Mouse (Mus musculus) urinary bladder, postnatal 10 days (tissue): Measurements from ENCODE around the gene Col23a1.
A peak's percentile ranks its signal among the peaks of the same experiment; 100 is the strongest.
"Not testable (repeated sequence)": the region's sequence is repeated elsewhere in the genome, so short reads cannot be mapped to it uniquely, and the experiment has no call there.

ENCODE experiments used
- DNase-seq: peaks from one replicate; pipeline ENCODE4 v3.0.0; 2022; ENCODE audit warnings: low spot score

Gene Col23a1

DNA sequence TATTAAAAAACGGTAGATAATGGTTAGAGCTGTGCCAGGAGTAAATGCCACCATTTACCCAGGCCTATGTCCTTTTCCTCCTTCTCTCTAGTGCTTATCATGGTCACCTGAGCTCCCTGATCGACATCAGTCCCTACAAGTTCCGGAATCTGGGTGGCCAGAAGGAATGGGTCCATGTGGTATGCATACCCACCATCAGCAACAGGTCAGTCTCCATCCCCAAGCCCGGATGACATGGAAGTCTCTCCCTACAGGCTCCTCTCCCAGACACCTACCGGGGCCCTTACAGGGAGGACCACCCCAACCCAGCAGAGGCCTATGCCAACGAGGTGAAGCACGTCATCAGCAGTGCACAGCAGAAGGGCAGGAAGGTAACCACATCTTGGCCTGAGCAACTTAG is 302.2 kb downstream of the Col23a1 start:
- DNase-seq: no peak

DNA sequence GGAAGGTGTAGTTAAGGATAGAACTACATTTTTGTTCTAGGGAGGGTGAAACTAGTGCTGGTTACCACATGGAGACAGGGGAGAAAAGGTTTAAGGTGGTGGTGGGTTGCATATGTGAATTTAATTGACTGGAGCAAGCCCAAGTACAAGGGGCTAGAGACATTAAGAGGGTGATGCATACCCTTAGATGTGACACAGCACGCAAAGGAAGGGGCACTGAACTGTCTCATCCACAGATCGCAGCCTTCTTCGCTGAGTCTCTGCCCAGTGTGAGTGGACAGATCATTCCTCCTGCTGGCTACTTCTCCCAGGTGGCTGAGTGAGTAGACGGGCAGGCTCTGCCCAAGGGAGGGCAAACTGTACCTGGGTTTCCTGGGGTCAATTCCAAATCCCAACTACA is 303.6 kb downstream of the Col23a1 start:
- DNase-seq: no peak

DNA sequence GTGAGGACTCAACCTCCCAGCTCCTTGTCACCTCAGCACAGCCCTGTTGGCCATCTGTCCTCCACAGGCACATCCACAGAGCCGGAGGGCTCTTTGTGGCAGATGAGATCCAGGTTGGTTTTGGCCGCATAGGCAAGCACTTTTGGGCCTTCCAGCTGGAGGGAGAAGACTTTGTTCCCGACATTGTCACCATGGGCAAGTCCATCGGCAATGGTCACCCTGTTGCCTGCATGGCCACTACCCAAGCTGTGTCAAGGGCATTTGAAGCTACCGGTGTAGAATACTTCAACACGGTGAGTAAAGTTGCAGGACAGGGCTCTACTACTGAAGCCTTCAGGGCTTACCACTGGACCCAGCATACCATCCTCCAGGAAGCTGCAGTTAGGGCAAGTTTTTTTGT is 304.1 kb downstream of the Col23a1 start:
- DNase-seq: no peak

GRCm38 (mm10) chr11:51594715-51595350 is 305.1 kb downstream of the Col23a1 start:
- no peak for DNase-seq

- DNase-seq: no peak
Observed at GRCm38 (mm10) chr11:51595459-51596083, 305.9 kb downstream of the Col23a1 start.

DNA sequence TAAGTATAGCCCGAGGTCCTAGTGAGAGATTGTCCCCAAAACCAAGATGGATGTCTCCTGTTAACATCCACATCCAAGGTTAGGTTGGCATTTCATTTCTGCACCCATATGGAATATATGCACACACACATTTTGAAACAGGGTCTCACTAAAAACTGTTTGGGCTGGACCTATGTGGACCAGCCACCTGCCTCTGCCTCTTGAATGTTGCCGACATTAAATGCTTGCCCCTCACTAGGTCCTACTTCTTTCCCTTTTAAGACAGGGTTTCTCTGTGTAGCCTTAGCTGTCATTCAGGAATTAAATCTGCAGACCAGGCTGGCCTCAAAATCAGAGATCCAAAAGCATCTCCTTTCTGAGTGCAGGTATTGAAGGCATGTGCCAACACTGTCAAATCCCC is 307.8 kb downstream of the Col23a1 start:
- no peak for DNase-seq

- no peak for DNase-seq
Observed at GRCm38 (mm10) chr11:51602253-51602652, 312.5 kb downstream of the Col23a1 start.

DNA sequence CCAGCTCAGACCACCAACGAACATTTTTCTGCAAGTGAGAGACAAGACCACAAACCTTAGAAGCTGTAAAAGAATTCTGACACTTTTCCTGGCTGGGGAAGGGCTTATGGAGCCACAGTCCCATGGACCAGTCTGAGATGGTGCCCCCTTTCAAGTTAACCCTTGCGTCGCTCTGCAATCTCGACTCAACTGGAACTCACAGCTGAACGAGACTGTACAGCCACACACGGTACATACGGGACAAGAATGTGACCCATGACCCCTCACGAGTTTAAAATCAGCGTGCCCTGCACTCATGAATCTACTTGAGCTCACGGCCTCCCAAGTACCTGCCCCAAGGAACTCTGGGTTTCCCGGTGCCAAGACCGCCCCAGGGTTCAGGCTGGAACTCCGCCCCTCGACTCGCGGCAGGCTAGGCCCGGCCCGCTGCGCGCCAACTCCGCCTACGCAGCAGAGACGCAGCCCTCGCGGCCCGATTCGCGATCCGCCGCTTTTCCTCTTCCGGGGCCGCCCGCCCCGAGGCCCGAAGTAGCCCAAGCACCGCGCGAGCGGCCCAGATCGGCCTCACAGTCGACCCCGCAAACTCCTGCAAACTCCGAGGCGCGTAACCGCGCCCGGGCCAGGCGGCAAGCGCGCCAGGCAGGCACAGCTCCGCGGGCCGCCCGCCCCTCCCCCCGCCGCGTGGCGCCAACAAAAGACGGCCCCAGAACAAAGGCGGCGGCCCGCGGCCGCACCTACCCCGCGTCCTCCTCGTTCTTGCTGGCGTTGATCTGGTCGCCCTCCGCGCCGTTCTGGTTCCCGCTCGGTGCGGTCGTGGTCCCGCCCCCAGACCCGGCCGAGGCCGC is 316.1 kb downstream of the Col23a1 start:
- peak; percentile 62 for DNase-seq

GRCm38 (mm10) chr11:51606447-51607095 is 316.9 kb downstream of the Col23a1 start, which contains the start of gene Hnrnpab:
Gene Hnrnpab, minus strand, starts transcription at chr11:51606847.
- DNase-seq: peak; percentile 93

GRCm38 (mm10) chr11:51607096-51607738 is 317.5 kb downstream of the Col23a1 start:
- DNase-seq: no peak

GRCm38 (mm10) chr11:51609266-51609909 is 319.7 kb downstream of the Col23a1 start:
- no peak for DNase-seq

- not testable (repeated sequence) for DNase-seq
Observed at GRCm38 (mm10) chr11:51609940-51610339, 320.2 kb downstream of the Col23a1 start.

GRCm38 (mm10) chr11:51614256-51614655 is 324.5 kb downstream of the Col23a1 start:
- DNase-seq: no peak

- DNase-seq: no peak
Observed at GRCm38 (mm10) chr11:51615129-51615528, 325.4 kb downstream of the Col23a1 start.

- no peak for DNase-seq
Observed at GRCm38 (mm10) chr11:51615601-51616000, 325.9 kb downstream of the Col23a1 start.

DNA sequence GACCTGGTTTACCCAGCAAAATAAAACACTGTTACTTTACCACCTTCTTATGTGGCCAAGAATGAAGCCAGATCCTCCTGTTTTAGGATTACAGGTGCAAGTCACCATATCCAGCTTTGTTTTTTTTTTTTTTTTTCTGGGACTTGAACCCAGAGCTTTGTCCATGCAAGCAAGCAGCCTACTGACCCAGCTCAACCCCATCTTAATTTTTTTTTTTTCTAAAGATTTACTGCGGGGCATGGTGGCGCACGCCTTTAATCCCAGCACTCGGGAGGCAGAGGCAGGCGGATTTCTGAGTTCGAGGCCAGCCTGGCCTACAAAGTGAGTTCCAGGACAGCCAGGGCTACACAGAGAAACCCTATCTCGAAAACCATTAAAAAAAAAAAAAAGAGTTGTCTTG is 326.4 kb downstream of the Col23a1 start:
- DNase-seq: not testable (repeated sequence)

DNA sequence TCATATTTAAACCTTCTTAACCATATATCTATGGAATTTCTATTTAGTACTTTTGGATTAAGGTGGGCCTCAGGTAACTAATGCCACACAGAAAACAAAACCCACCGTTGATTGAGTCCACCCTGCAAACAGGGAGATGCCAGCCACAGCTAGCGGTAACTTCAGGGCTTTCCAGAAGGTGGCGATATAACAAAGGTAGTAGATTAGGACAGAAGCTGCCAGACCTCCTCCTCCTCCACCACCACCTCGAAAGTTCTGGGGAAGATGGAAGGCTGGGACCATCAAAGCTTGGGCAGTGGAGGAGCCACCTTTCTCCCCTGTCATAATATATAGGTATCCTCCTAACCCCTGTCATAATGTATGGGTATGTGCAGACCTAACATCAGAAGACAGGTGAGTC is 328.0 kb downstream of the Col23a1 start:
- DNase-seq: no peak

- no peak for DNase-seq
Observed at GRCm38 (mm10) chr11:51618894-51619408, 329.2 kb downstream of the Col23a1 start.

DNA sequence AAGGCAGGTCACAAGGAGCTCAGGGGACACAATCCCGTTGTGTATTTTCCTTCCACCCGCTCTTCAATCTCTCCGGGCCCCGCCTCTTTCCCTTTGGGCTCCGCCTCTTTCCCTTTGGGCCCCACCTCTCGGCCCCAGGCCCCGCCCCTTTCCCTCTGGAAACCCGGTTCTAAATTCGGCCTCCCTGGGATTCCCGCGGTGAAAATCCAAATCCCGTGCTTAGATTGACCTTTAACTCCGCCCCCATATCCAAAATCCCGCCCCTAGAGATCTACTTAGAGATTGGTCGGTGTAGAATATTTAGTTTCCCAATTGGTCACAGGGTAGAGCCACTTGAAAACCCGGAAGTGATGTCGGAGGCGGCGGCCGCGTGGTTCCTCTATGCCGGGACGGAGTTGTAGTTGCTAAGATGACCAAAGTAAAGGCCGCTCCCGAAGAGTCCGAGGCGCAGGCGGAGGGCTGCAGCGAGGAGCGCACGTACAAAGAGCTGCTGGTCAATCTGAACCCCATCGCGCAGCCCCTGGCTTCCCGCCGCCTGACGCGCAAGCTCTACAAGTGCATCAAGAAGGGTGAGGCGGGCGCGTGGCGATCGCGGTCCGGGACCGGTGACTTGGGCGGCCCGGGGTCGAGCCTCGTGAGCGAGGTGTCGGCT is 329.8 kb downstream of the Col23a1 start, which contains the start of gene Nhp2:
Nhp2 (plus strand) TSS at position 327 of the 652 bp plus-strand sequence.
- DNase-seq: peak; percentile 74

DNA sequence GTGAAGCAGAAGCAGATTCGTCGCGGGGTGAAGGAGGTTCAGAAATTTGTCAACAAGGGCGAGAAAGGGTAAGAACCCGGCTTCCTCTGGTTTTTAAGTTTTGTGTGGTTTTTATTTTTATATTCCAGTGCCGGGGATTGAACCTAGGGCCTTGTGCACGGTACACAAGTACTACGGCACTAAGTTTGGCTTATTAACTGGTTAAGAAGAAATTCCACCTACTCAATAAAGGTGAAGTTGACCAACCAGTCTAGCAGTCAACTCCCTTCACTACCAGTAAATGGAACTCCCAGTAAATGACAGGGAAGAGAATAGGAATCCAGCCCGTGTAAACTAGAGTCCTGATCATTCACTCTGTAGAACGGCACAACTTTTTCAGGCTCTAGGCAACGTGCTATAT is 330.4 kb downstream of the Col23a1 start:
- no peak for DNase-seq

GRCm38 (mm10) chr11:51621776-51622175 is 332.1 kb downstream of the Col23a1 start:
- DNase-seq: no peak
